Mouse (Mus musculus) olfactory bulb, adult 2 months (tissue): ENCODE measurements around the gene Inpp4a.

Experiments used
- CTCF ChIP-seq: fragments of 200-500 bp; IDR thresholded peaks from 2 replicates; pipeline ENCODE4 v1.5.1; 2012; ENCODE audit warnings: low read depth, mild to moderate bottlenecking, low read length, moderate library complexity; ENCODE audit not compliant: insufficient read depth
- POLR2A ChIP-seq: fragments of 200-500 bp; IDR thresholded peaks from 2 replicates; pipeline ENCODE4 v1.6.1; 2012; ENCODE audit warnings: mild to moderate bottlenecking, low read depth, low read length, moderate library complexity; ENCODE audit not compliant: insufficient read depth

DNA sequence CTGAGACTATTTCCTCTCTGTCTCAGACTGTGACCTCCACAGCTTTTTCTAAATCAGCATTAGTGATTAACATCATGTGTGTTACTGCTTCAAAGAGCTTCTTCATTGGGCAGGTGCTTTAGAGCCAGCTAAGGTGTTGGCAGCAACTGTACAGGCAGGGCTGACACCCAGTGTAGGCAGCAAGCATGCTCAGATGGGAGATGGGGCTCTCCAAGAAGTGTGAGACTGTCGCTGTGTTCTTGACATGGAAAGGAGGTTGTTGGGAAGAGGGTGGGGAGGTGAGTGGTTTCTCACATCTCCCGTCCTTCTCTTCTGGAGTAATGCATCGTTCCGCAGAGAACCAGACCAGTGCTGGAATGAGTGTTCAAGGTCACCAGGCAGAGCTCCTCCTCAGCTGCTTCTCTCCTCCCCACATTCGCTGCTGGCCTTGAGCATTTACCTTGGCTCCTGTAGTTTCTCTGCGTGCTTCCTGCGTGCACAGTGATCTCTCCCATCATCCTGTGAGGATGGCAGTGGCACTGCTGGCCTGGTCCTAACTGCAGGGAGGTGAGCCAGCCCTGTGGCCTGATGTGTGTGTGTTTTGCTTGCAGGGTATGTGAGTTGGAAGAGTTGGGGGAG, 69.2 kb downstream of the Inpp4a start:
- TF ChIP-seq POLR2A (no peak), CTCF (no peak)
